Mouse (Mus musculus) forebrain, embryonic 12.5 days (tissue): ENCODE results near the gene C2cd2l. TPM values are rescaled to one million over a fixed set of nuclear protein-coding genes. Genes with fewer than 3 reads are reported as not detected.
"Not testable (repeated sequence)": the region's sequence is repeated elsewhere in the genome, so short reads cannot be mapped to it uniquely, and the experiment has no call there.

Experiments
- ATAC-seq: fragments of 200-750 bp; cut with Nextera tagmentation; 2 replicates; pipeline ENCODE4 v1.8.0; 2017; ENCODE audit warnings: moderate TSS enrichment; ENCODE audit not compliant: low FRiP score
- H3K27ac ChIP-seq: fragments of 300-500 bp; sonication (generic); 2 replicates; pipeline ENCODE4 v1.5.1; 2016; ENCODE audit warnings: mild to moderate bottlenecking
- H3K27me3 ChIP-seq: fragments of 300-500 bp; sonication (generic); 2 replicates; pipeline ENCODE4 v1.6.1; 2016; ENCODE audit warnings: mild to moderate bottlenecking
- H3K36me3 ChIP-seq: fragments of 300-500 bp; sonication (generic); replicated peaks from 2 replicates; pipeline ENCODE4 v1.6.1; 2016; ENCODE audit warnings: mild to moderate bottlenecking
- H3K4me1 ChIP-seq: fragments of 300-500 bp; sonication (generic); 2 replicates; pipeline ENCODE4 v1.6.1; 2016
- H3K4me2 ChIP-seq: fragments of 300-500 bp; sonication (generic); 2 replicates; pipeline ENCODE4 v1.6.1; 2016; ENCODE audit warnings: mild to moderate bottlenecking, moderate library complexity
- H3K4me3 ChIP-seq: fragments of 300-500 bp; sonication (generic); replicated peaks from 2 replicates; pipeline ENCODE4 v1.5.1; 2016; ENCODE audit warnings: mild to moderate bottlenecking
- H3K9ac ChIP-seq: fragments of 300-500 bp; sonication (generic); 2 replicates; pipeline ENCODE4 v1.6.1; 2016; ENCODE audit warnings: mild to moderate bottlenecking
- H3K9me3 ChIP-seq: fragments of 300-500 bp; sonication (generic); 2 replicates; pipeline ENCODE4 v1.6.1; 2016
- WGBS: fragments of 180-500 bp; shearing (Covaris S2); methylation state at CpG from one replicate; pipeline ENCODE4 v1.1.7; 2016; 5-methylcytosine and 5-hydroxymethylcytosine counted together
- polyA plus RNA-seq: library from polyadenylated mRNA; unstranded; fragments of >200 nt; fragmentation: Nextera tagmentation; extraction: Ambion mirVana; gene quantifications from 2 replicates; pipeline ENCODE4 v1.2.1, GENCODE M21; 2016

Gene C2cd2l
- polyA plus RNA-seq, 1 experiment from 2014 or later: 16.5 TPM

DNA sequence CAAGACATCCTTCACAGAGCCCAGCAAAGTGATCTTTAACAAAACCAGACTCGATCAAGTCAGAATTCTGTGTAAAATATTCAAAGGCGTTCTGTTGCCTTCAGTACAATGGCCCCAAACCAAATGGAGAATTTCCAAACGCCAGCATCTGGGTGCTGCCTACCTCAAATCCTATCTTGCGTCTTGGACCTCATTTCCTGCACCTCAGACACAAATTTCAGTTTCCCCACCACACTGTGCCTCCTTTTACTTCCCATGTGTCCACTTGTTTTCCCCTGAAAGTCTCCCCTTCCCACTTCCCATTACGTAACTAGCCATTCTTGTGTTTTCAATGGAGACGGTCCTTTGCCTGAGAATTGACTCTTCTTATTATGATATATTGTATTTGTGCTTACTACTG lies 13.6 kb downstream of the C2cd2l start:
- H3K27me3 ChIP-seq: peaks cover 4% of the 10 kb centered on the region
- no peak overlapping the region for H3K4me3 ChIP-seq
- H3K4me2 ChIP-seq: no peak overlapping the region
- no peak for ATAC-seq
- H3K36me3 ChIP-seq: peaks cover 20% of the 10 kb centered on the region
- H3K4me1 ChIP-seq: peaks cover 24% of the 10 kb centered on the region
- H3K9me3 ChIP-seq: no peaks in the 10 kb centered on the region
- H3K9ac ChIP-seq: no peak overlapping the region
- 91% methylated on average over 6 of the region's 6 CpGs for WGBS
- H3K27ac ChIP-seq: no peak overlapping the region

DNA sequence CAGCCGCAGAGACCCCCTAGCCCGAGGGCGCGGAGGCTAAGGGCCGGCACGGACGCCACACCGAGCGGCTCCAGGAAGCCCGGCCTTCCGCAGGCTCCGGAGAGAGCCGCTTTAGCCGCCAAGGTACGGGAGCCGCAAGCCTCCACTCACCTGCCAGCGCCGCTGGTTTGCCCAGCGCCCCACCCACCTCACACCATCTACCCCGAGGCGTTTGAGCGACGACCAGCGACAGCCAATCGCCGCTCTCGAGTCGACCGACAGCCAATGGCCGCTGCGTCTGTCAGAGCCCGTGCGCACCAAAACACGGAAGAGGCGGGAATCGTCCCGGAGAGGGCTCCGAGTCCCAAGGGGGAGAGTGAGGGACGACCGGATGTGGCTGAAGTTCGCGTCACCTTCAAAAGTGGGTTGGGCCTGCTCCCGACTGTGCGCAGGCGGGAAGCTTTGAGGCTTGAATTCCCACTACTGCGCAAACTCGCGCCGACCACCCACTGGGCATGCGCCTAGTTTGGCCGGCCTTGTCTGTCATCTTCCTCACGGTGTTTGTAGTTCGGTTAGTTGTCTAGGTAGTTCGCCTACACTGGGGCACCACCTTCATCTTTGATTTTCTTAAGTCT lies 14.5 kb downstream of the C2cd2l start, which contains the start of gene Hinfp:
Hinfp (minus strand) TSS at position 206 of the 614 bp plus-strand sequence.
- ATAC-seq: peak; percentile 99
- H3K4me1 ChIP-seq: peaks cover 14% of the 10 kb centered on the region
- no peaks in the 10 kb centered on the region; the same call in 1 of the 2 replicates for H3K27me3 ChIP-seq
- peak within 1 kb of the TSS; percentile 86 for H3K9ac ChIP-seq
- peak within 1 kb of the TSS; percentile 90 for H3K4me3 ChIP-seq
- H3K4me2 ChIP-seq: peak within 1 kb of the TSS; percentile 67
- H3K36me3 ChIP-seq: peaks cover 26% of the 10 kb centered on the region
- H3K9me3 ChIP-seq: no peaks in the 10 kb centered on the region
- peak within 1 kb of the TSS; percentile 79 for H3K27ac ChIP-seq
- WGBS: under 1% methylated on average over 54 of the region's 54 CpGs

DNA sequence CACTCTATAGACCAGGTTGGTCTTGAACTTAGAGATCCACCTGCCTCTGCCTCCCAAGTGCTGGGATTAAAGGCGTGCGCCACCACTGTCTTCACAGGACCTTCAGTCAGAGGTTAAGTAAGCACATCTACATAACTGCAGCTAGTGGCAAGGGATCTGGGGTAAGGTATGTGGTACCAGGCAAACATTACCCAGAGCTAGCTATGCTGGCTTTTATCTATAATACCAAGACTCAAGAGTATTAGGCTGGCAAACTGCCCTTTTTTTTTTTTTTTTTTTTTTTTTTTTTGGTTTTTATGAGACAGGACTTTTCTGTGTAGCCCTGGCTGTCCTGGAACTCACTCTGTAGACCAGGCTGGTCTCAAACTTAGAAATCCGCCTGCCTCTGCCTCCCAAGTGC lies 20.1 kb downstream of the C2cd2l start:
- not testable (repeated sequence) for H3K27me3 ChIP-seq, ATAC-seq, H3K9ac ChIP-seq, H3K4me2 ChIP-seq, H3K4me3 ChIP-seq, H3K9me3 ChIP-seq, H3K27ac ChIP-seq
- 96% methylated on average over 3 of the region's 3 CpGs for WGBS
- H3K4me1 ChIP-seq: peaks cover 14% of the 10 kb centered on the region
- peaks cover 74% of the 10 kb centered on the region for H3K36me3 ChIP-seq

DNA sequence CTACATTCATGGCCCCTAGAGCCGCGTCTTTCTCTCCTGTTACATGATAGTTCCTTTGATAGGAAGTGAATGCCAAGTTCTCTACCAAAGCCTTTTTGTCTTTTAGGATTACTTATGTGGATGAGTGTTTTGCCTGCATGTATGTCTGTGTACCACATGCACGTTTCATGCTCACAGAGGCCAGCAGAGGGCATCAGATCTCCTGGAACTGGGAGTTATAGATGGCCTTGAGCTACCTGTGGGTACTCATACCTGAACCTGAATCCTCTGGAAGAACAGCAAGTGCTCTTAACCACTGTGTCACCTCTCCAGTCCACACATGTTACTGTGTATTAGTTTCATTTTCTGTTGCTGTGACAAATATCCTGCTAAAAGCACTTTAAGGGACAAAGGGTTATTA lies 27.6 kb downstream of the C2cd2l start:
- Histone ChIP-seq H3K4me2 (no peak overlapping the region), H3K27ac (no peak overlapping the region), H3K9me3 (no peaks in the 10 kb centered on the region), H3K9ac (no peak overlapping the region), H3K36me3 (peaks cover 58% of the 10 kb centered on the region), H3K4me1 (peaks cover 16% of the 10 kb centered on the region), H3K4me3 (no peak overlapping the region), H3K27me3 (peaks cover 6% of the 10 kb centered on the region; the same call in 1 of the 2 replicates)
- no peak for ATAC-seq
- WGBS: 70% methylated on average over 3 of the region's 3 CpGs

DNA sequence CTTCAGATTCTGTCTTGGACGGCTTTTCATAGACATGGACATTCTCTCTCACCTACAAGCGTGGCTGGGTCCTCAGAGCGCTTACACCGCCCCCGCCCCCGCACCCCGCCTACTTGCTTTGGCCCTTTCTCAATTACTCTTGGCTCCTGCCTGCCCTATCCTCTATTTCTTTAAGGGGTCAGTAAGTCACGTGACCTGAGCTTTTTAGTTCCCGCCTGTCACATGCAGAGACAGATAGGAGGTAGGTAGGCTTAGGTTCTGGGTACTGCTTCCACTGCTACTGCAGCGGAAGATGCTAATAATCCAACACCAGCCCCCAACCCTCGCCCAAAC lies 31.2 kb downstream of the C2cd2l start:
- H3K36me3 ChIP-seq: peaks cover 27% of the 10 kb centered on the region
- H3K9me3 ChIP-seq: no peaks in the 10 kb centered on the region
- peak overlapping the region; percentile 63; the same call in 1 of the 2 replicates for H3K27ac ChIP-seq
- ATAC-seq: no peak
- H3K9ac ChIP-seq: no peak overlapping the region
- peak overlapping the region; percentile 96 for H3K4me2 ChIP-seq
- H3K4me1 ChIP-seq: peaks cover 31% of the 10 kb centered on the region
- H3K27me3 ChIP-seq: peaks cover 6% of the 10 kb centered on the region; the same call in 1 of the 2 replicates
- 7% methylated on average over 11 of the region's 11 CpGs for WGBS
- H3K4me3 ChIP-seq: peak overlapping the region; percentile 77

DNA sequence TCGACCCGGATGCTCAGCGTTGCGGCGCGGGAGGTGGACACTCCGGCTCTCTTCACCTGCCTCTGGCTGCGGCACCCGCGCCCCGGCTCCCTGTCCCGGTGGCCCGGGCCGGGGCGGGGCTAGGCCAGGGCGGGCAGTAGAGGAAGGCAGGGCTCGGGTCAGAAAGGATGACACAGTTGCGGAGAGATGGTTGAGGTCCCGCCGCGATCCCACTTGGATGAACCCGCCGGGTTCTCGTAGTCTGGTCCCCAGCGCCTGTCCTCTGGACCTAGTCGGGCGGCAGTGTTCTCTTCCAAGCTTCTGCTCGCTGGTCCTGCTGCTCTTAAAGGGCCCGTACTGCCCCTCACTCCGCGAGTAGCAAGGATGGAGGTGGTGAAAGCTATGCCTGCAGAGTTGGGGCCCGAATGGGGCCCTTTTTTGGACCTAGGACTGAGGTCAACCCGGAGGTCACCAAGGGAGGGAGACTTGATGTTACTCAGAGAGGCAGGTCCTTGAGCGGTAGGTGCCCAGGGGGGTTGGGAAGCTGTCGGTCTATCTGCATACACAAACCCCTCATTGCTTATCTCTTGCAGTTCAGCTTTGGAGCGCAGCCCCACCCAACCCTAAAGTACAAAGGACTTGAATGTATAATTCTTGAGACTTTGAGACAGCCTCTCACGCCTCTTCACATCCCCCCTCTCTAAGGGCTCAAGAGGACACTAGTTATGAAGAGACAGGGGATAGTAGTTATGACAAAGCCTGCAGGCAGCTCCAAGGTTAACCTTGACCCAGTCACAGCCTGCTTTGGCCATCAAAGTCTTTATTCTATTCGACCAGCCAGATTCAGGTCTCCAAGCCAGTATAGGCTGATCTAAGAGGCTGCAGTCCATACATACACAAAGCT lies 31.8 kb downstream of the C2cd2l start, which contains the start of gene Abcg4:
Abcg4 (minus strand) TSS at position 540 of the 883 bp plus-strand sequence.
- H3K27me3 ChIP-seq: peaks cover 6% of the 10 kb centered on the region; the same call in 1 of the 2 replicates
- ATAC-seq: peak; percentile 66
- peak within 1 kb of the TSS; percentile 96 for H3K4me2 ChIP-seq
- H3K4me3 ChIP-seq: peak within 1 kb of the TSS; percentile 77
- no peaks in the 10 kb centered on the region for H3K9me3 ChIP-seq
- H3K36me3 ChIP-seq: peaks cover 21% of the 10 kb centered on the region
- H3K27ac ChIP-seq: peak within 1 kb of the TSS; percentile 63
- H3K4me1 ChIP-seq: peaks cover 31% of the 10 kb centered on the region
- peak within 1 kb of the TSS; percentile 88 for H3K9ac ChIP-seq
- 2% methylated on average over 38 of the region's 38 CpGs for WGBS

DNA sequence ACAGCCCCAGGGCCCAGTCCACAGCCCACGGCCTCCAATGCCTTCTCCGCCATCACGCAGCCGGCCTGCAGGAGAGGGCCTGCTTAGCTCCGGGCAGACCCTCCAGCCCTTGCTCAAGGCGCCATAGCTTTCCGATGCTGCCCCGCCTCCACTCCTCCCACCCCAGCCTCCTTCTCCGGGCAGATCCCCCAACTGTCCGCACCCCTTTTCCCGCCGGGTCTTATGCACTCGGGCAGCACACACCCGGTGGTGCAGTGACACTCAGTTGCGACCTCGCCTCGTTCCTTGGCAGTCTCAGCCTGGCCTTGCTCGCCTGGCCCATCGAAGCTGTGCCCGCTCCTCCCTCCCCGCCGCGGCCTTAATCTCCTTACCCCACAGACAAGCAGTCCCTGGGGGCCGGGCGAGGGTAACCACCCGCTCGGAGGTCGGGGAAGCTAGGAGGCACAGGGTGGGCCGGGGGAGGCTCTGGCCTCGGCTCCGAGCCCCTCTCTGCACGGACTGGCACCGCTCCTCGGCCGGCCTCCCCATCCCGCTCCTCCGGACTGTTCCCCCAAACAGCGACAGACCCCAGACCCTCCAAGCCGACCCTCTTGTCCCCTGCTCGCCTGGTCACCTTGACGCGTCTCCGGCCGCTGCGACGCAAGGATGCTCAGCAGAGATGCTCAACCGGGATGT lies 32.5 kb downstream of the C2cd2l start:
- Histone ChIP-seq H3K4me3 (peak overlapping the region; percentile 77), H3K27ac (peak overlapping the region; percentile 63), H3K27me3 (peaks cover 6% of the 10 kb centered on the region; the same call in 1 of the 2 replicates), H3K9me3 (no peaks in the 10 kb centered on the region), H3K9ac (peak overlapping the region; percentile 88), H3K4me2 (peak overlapping the region; percentile 96), H3K36me3 (peaks cover 13% of the 10 kb centered on the region), H3K4me1 (peaks cover 31% of the 10 kb centered on the region)
- ATAC-seq: peak; percentile 70
- under 1% methylated on average over 47 of the region's 47 CpGs for WGBS

DNA sequence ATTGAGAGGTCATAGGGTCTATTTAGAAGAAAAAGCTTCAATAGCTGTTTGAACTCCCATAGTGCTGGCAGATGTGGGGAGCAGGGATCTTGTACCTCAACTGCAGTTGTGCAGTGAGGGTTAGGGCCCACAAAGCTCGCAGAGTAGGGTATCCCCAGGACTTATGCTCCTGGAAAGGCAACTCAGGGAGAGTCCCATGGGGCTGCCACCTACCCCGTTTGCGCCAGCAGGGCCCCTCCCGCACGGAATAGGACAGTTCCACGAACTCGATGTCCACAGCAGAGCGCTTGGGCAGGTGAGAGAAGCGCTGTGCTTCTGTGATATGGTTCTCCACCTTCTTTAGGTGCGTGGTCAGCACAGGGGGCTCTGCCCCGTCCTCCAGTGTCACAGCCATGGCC lies 33.1 kb downstream of the C2cd2l start:
- no peak; the same call in 1 of the 2 replicates for ATAC-seq
- H3K9ac ChIP-seq: peak overlapping the region; percentile 88
- peaks cover 13% of the 10 kb centered on the region for H3K36me3 ChIP-seq
- 2% methylated on average over 11 of the region's 11 CpGs for WGBS
- no peaks in the 10 kb centered on the region for H3K9me3 ChIP-seq
- peak overlapping the region; percentile 96 for H3K4me2 ChIP-seq
- peak overlapping the region; percentile 63; the same call in 1 of the 2 replicates for H3K27ac ChIP-seq
- peaks cover 6% of the 10 kb centered on the region; the same call in 1 of the 2 replicates for H3K27me3 ChIP-seq
- H3K4me3 ChIP-seq: peak overlapping the region; percentile 77
- peaks cover 31% of the 10 kb centered on the region for H3K4me1 ChIP-seq

DNA sequence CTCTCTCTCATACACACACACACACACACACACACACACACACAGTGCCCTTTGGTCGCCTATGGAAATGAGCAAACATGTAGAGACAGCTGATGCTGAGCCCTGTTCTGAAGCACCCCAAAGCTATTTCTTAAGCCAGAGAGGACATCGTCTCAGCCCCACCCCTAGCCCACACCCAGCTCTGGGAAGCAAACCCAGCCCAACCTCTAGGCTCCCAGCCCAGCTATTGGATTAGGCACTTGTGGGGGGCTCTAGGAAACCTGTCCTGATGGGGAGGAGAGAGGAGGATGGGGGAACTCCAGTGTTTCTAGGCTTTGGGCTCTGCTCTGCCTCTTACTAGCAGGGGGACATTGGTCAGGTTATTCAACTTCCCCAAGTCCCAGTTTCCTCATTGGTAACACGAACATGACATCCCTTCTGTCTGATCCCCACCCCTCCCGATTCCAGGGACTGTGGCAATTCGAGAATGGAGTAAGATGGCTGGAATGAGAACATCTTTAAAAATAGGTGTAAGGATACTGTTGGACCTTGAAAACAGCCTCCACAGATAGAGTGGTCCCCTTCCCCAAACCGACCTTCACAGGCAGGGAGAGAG lies 33.7 kb downstream of the C2cd2l start:
- Histone ChIP-seq H3K27ac (no peak overlapping the region), H3K27me3 (peaks cover 6% of the 10 kb centered on the region; the same call in 1 of the 2 replicates), H3K9me3 (no peaks in the 10 kb centered on the region), H3K9ac (peak overlapping the region; percentile 88), H3K4me3 (peak overlapping the region; percentile 77), H3K36me3 (peaks cover 10% of the 10 kb centered on the region), H3K4me1 (peaks cover 31% of the 10 kb centered on the region), H3K4me2 (peak overlapping the region; percentile 96)
- no peak for ATAC-seq
- 10% methylated on average over 6 of the region's 6 CpGs for WGBS

DNA sequence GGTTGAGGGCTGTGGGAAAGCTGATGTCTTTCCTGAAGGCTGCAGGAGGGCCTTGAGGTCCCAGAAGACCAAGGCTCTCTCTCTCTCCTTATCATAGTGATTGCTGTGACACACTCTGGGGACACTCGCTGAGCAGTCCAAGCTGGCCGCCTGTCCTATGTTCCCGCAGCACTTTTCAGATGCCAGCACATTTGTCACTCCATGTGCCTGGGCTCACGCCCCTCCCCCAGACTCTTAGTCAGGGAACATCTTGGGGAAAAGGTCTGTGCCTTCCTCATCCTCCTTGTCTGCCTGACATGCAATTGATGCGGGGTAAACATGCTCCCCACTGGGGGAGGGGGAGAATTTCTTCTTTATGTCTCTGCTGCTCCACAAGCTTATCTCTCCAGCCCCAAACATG lies 36.9 kb downstream of the C2cd2l start:
- WGBS: 85% methylated on average over 5 of the region's 5 CpGs
- Histone ChIP-seq H3K9ac (no peak overlapping the region), H3K27ac (no peak overlapping the region), H3K27me3 (no peaks in the 10 kb centered on the region; the same call in 1 of the 2 replicates), H3K4me3 (no peak overlapping the region), H3K9me3 (no peaks in the 10 kb centered on the region), H3K4me1 (peaks cover 19% of the 10 kb centered on the region), H3K36me3 (peaks cover 33% of the 10 kb centered on the region), H3K4me2 (no peak overlapping the region)
- ATAC-seq: no peak

DNA sequence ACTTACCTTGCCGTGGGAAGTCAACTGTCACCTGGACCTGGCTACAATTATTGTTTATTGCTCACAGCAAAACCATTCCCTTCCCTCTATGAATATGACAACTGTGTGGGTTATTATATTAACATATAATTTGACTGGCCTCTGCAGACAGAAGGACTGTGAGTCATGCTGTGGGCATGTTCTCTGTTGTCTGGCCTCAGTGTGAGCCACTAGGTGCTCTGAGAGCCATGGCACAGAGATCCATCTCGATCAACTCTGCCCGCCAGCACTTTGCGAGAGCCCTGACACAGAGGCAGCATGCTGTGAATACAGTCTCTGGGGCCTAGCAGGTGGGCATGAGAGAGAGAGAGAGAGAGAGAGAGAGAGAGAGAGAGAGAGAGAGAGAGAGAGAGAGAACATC lies 50.1 kb downstream of the C2cd2l start:
- Histone ChIP-seq H3K4me1 (peaks cover 19% of the 10 kb centered on the region), H3K27me3 (peaks cover 4% of the 10 kb centered on the region; the same call in 1 of the 2 replicates), H3K36me3 (no peaks in the 10 kb centered on the region), H3K27ac (no peak overlapping the region), H3K4me3 (no peak overlapping the region), H3K9me3 (peaks cover 4% of the 10 kb centered on the region; the same call in 1 of the 2 replicates), H3K4me2 (no peak overlapping the region), H3K9ac (no peak overlapping the region)
- WGBS: 87% methylated on average over 4 of the region's 4 CpGs
- ATAC-seq: no peak
